Mouse (Mus musculus): Measurements from ENCODE around the gene Trim80. TPM values are rescaled to one million over a fixed set of nuclear protein-coding genes. Genes with fewer than 3 reads are reported as not detected.

Trim80 gene
- total and polyA plus RNA-seq, 3 experiments = not detected

DNA sequence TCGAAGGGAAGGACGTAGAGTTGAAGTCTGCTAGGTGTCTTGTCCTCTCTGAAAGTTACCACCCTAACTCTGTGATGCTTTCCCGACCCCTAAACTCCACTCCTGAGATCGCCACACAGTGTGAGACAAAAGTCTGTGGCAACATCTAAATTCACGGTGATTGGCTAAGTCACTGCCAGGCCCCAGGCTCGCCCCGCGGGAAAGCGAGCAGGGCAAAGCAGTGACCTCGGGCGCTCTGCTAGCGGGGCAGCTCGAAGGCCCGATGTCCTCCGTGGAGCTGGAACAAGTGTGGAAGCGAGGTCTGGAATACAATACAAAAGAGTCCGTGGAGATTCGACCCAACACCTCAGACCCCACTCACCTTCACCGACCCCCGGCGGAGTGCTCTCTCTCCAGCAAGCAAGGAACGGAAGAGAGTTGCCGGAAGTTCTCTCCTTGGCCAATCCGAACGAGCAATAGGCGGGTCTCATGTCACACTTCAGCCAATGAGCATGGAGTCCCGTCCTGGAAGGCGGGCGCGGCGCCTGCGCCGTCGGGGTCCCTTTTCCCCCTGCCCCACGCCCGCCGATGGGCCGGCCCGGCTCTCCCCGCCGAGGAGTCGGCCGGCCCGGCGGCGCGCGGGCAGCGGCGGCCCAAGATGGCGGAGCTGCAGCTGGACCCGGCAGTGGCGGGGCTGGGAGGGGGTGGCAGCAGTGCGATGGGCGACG lies 20.7 kb upstream of the Trim80 start, which contains the start of the genes Atp5h and Kctd2 (continued):
- no peak for TF ChIP-seq RAD21 (IDR thresholded peaks at IDR 0.05; ENCODE audit: low read depth, low read length)
- TF ChIP-seq ETS1 (IDR thresholded peaks at IDR 0.05; ENCODE audit: low read depth, low read length) = no peak
- peak; percentile 77; the same call in 1 of the 2 replicates for TF ChIP-seq E2F4 (IDR thresholded peaks at IDR 0.05; ENCODE audit: borderline replicate concordance, low read depth, low read length)

DNA sequence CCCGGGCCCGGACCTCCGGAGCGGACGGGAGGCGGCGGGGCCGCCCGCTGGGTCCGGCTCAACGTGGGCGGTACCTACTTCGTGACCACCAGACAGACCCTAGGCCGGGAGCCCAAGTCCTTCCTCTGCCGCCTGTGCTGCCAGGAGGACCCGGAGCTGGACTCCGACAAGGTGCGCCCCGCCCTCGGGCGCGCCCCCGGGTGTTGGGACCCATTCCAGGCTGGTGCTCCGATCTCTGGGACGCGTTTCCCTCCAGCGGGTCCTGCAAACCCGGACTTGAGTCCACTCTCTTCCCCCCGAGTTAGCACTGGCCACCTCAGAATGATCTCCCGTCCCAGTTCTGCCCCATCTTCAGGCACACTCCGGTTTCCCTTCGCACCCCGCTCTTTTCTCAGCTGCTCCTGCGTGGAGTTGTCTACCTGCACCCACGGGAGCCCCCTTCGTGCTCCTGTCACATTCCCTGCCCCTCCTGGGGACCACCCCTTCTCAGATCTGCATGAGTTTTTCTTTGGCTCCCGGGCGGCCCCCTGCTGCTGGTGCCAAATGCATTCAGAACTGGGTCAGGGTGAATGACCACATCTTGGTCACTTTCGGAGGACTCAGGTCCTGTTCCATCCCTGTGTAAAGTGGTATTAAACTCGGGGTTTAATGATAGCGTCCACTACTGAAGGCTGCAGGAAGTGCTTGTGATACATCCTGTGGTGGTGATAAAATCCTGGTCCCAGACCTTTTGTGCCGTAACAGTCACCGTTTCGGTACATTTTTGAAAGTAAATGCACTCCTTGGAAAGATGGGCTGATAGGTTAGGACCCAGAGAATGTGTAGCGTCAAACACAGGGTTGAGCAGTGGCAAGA lies 19.8 kb upstream of the Trim80 start:
- Histone ChIP-seq H3K9ac (ENCODE audit: control insufficient read depth, low read depth, low read length, poor library complexity, severe bottlenecking) (peak overlapping the region; percentile 90), H3K4me1 (ENCODE audit: control insufficient read depth in 1 of 2, insufficient read depth in 2 of 2, low read length in 2 of 2) (peaks cover 0 to 18% of the 10 kb centered on the region in 2 experiments; a peak in 3 of 4 replicates), H3K4me3 (ENCODE audit: control insufficient read depth in 1 of 2, insufficient read depth in 1 of 2, low read depth in 2 of 2, low read length in 2 of 2) (peak overlapping the region; percentile 95 to 97), H3K9me3 (replicated peaks; ENCODE audit: insufficient read depth, low read length) (no peaks in the 10 kb centered on the region), H3K27ac (ENCODE audit: control insufficient read depth, low read depth, low read length) (peak overlapping the region; percentile 41; the same call in 1 of the 2 replicates), H3K36me3 (ENCODE audit: control insufficient read depth in 1 of 2, insufficient read depth in 2 of 2, low read length in 2 of 2) (peaks cover 0 to 23% of the 10 kb centered on the region in 2 experiments; a peak in 2 of 4 replicates), H3K27me3 (ENCODE audit: control insufficient read depth in 1 of 2, insufficient read depth in 2 of 2, low read length in 2 of 2) (no peaks in the 10 kb centered on the region), H3K79me2 (ENCODE audit: control insufficient read depth, insufficient read depth, low read length, poor library complexity) (peaks cover 30% of the 10 kb centered on the region)
- DNase-seq (ENCODE audit: low read depth, low spot score) = peak; percentile 65
- no peak for TF ChIP-seq TAL1 (IDR thresholded peaks at IDR 0.05; ENCODE audit: low read length)
- TF ChIP-seq POLR2AphosphoS2 (IDR thresholded peaks at IDR 0.05; ENCODE audit: low read length) = no peak
- TF ChIP-seq SMC3 (IDR thresholded peaks at IDR 0.05; ENCODE audit: low read depth, low read length) = no peak
- TF ChIP-seq MYC (IDR thresholded peaks at IDR 0.05; ENCODE audit: low read depth, low read length) = no peak
- no peak for TF ChIP-seq HCFC1 (IDR thresholded peaks at IDR 0.05; ENCODE audit: low read depth, low read length)
- TF ChIP-seq NRF1 (IDR thresholded peaks at IDR 0.05; ENCODE audit: insufficient read depth, low read depth, low read length, poor library complexity, severe bottlenecking) = no peak
- TF ChIP-seq TBP (IDR thresholded peaks at IDR 0.05; ENCODE audit: low read depth, low read length) = no peak
- peak in 1 of 2 experiments; percentile 7; a peak in 1 of 4 replicates for TF ChIP-seq POLR2A (IDR thresholded peaks at IDR 0.05; ENCODE audit: control insufficient read depth in 1 of 2, insufficient read depth in 1 of 2, low read depth in 1 of 2, low read length in 2 of 2, poor library complexity in 1 of 2)
- 0 out of 4 replicates have a peak, but pooled peaks of 1 of the 2 experiments have one; percentile 8 for TF ChIP-seq EP300 (IDR thresholded peaks at IDR 0.05; ENCODE audit: low read depth in 1 of 2, low read length in 2 of 2)
- no peak for TF ChIP-seq ZNF384 (IDR thresholded peaks at IDR 0.05; ENCODE audit: low read depth, low read length)
- TF ChIP-seq RCOR1 (IDR thresholded peaks at IDR 0.05; ENCODE audit: low read depth, low read length) = no peak
- no peak for TF ChIP-seq POLR2AphosphoS5 (IDR thresholded peaks at IDR 0.05; ENCODE audit: borderline replicate concordance, low read depth, low read length)
- TF ChIP-seq USF2 (IDR thresholded peaks at IDR 0.05; ENCODE audit: borderline replicate concordance in 1 of 2, insufficient read depth in 1 of 2, low read depth in 1 of 2, low read length in 2 of 2) = no peak
- TF ChIP-seq JUND (IDR thresholded peaks at IDR 0.05; ENCODE audit: low read depth, low read length) = no peak
- TF ChIP-seq ZKSCAN1 (IDR thresholded peaks at IDR 0.05; ENCODE audit: low read depth, low read length) = no peak
- 0 out of 6 replicates have a peak, but pooled peaks of 1 of the 3 experiments have one; percentile 3 for TF ChIP-seq CTCF (IDR thresholded peaks at IDR 0.05 in 2 of 3, conservative IDR thresholded peaks at IDR 0.05 in 1 of 3; ENCODE audit: control insufficient read depth in 1 of 3, insufficient read depth in 1 of 3, low read depth in 2 of 3, low read length in 3 of 3, poor library complexity in 1 of 3, severe bottlenecking in 1 of 3)
- no peak for TF ChIP-seq GATA1 (IDR thresholded peaks at IDR 0.05; ENCODE audit: low read depth, low read length)
- TF ChIP-seq NELFE (IDR thresholded peaks at IDR 0.05; ENCODE audit: low read depth, low read length) = no peak
- no peak for TF ChIP-seq USF1 (IDR thresholded peaks at IDR 0.05; ENCODE audit: low read depth, low read length)
- no peak for TF ChIP-seq RAD21 (IDR thresholded peaks at IDR 0.05; ENCODE audit: low read depth, low read length)
- TF ChIP-seq ELF1 (IDR thresholded peaks at IDR 0.05; ENCODE audit: low read depth, low read length) = 0 out of 2 replicates have a peak, but pooled peaks have one; percentile 2
- TF ChIP-seq SIN3A (IDR thresholded peaks at IDR 0.05; ENCODE audit: low read length) = 0 out of 2 replicates have a peak, but pooled peaks have one; percentile 6
- no peak for TF ChIP-seq ETS1 (IDR thresholded peaks at IDR 0.05; ENCODE audit: low read depth, low read length)
- 0 out of 2 replicates have a peak, but pooled peaks have one; percentile 38 for TF ChIP-seq UBTF (IDR thresholded peaks at IDR 0.05; ENCODE audit: borderline replicate concordance, insufficient read depth, low read depth, low read length)
- no peak for TF ChIP-seq MEF2A (IDR thresholded peaks at IDR 0.05; ENCODE audit: extremely low read depth, insufficient replicate concordance, low read depth, low read length, poor library complexity, severe bottlenecking)
- TF ChIP-seq CHD1 (IDR thresholded peaks at IDR 0.05; ENCODE audit: low read depth, low read length) = peak; percentile 93; the same call in 1 of the 2 replicates
- TF ChIP-seq BHLHE40 (IDR thresholded peaks at IDR 0.05; ENCODE audit: borderline replicate concordance, low read depth, low read length) = no peak
- peak; percentile 25 for TF ChIP-seq MAX (IDR thresholded peaks at IDR 0.05; ENCODE audit: low read length)
- TF ChIP-seq KAT2A (conservative IDR thresholded peaks at IDR 0.05; ENCODE audit: low read depth, low read length) = no peak
